8 mouse cellular contexts compared by ENCODE assay signal in the genomic region with DNA sequence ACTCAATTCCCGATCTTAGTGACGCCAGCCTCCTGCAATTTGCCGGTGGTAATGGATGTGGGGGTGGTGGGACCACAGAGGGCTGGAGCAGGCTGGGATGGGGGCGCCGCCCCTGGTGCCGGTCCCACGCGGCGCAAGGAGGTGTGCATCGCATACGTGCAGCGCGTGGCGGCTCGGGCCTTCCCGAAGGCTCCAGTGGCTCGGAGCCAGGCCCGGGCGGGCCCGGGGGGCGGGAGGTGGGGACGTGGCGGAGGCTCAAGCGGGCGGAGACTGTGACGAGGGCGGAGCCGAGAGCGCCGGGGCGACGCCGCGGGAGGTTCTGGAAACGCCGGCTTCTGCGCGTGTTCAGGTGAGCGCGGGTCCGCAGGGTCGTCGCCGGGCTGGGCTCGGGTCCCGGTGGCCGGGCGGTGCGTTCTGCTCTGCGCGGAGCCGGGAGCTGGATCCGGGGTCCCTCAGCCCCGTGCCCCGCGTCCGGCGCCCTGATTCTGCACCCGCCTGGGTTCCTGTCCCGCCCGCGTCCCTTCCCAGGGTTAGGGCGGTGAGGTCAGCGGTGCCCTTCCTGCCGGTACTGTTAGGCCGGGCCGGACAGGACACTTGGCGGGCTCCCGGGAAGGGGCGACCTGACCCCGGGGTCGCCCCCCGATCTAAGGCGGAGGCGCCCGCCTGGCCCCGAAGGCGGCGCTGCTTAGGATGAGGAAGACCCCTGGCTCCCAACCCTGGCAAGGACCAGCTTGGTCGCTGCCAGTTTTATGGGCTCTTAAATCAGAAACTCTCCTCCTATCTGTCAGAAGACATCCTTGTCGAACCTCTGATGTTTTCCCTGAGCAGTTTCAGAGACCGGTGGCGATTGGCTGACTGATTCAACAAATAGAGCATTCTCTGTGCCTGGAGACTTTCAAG. TPM values are rescaled to one million over a fixed set of nuclear protein-coding genes. Genes with fewer than 3 reads are reported as not detected.
DNase-seq lines count a peak whose midpoint lies in the region; ATAC-seq and TF ChIP-seq lines count a peak whose summit lies in the region.

No protein-coding gene starts in this region.

- TF ChIP-seq CTCF in brain, embryonic 14.5 days (IDR thresholded peaks at IDR 0.05; ENCODE audit: borderline replicate concordance, extremely low read depth, insufficient read depth, insufficient read length): no peak
- no peak for TF ChIP-seq CTCF in left cerebral cortex, adult 2 months (IDR thresholded peaks at IDR 0.05)

- H3K9me3 ChIP-seq in forebrain, embryonic 15.5 days: no peaks in the 10 kb centered on the region

- peak overlapping the region; percentile 56 for H3K4me3 ChIP-seq in forebrain, embryonic 15.5 days
- peak overlapping the region; percentile 58 for H3K4me3 ChIP-seq in left cerebral cortex, adult 2 months

- no peaks in the 10 kb centered on the region for H3K27me3 ChIP-seq in forebrain, embryonic 15.5 days

- ATAC-seq in forebrain, embryonic 15.5 days (replicated peaks): peak; percentile 89
- ATAC-seq in activated CD4-positive, CD25-positive, alpha-beta regulatory T cell, adult 4 months: no peak

- no peaks in the 10 kb centered on the region for H3K36me3 ChIP-seq in forebrain, embryonic 15.5 days

- peak; percentile 91 for DNase-seq in NIH3T3 (ENCODE audit: low read depth)
- DNase-seq in brain, embryonic 14.5 days (ENCODE audit: low read depth): peak; percentile 84
- DNase-seq in heart, postnatal 4 days: peak; percentile 84
- peak; percentile 71 to 75 for DNase-seq in left cerebral cortex, adult 2 months (ENCODE audit: extremely low spot score in 1 of 2, low spot score in 2 of 2)
- peak; percentile 79 for DNase-seq in lung, postnatal 36 days
- DNase-seq in right cerebral cortex, adult 2 months (ENCODE audit: low spot score in 2 of 2): peak; percentile 46 to 51

- peaks cover 14% of the 10 kb centered on the region for H3K4me1 ChIP-seq in forebrain, embryonic 15.5 days

- H3K27ac ChIP-seq in forebrain, embryonic 15.5 days (replicated peaks): no peak overlapping the region
- peak overlapping the region; percentile 85 for H3K27ac ChIP-seq in left cerebral cortex, adult 2 months

- H3K9ac ChIP-seq in forebrain, embryonic 15.5 days (replicated peaks): peak overlapping the region; percentile 62

- intact Hi-C loops in left cerebral cortex, adult 2 months (cut with DNase I): no loop called here

- no peak for TF ChIP-seq POLR2A in brain, embryonic 14.5 days (IDR thresholded peaks at IDR 0.05; ENCODE audit: borderline replicate concordance, extremely low read depth, insufficient read depth, insufficient read length, poor library complexity, severe bottlenecking)

- WGBS in forebrain, embryonic 15.5 days: under 1% methylated on average over 83 of the region's 83 CpGs

- H3K4me2 ChIP-seq in forebrain, embryonic 15.5 days (replicated peaks): peak overlapping the region; percentile 97

RNA-seq across cellular contexts. Expression of gene P4ha2, which starts 1.0 kb away (rescaled TPM):
- polyA plus RNA-seq in brain, embryonic 14.5 days (2012; rRNA removed): 14.0 and 15.0 TPM in 2 replicates
- 6.0 and 6.7 TPM in 2 replicates for polyA plus RNA-seq in forebrain, embryonic 15.5 days (2015; fragmentation: Nextera tagmentation; extraction: Ambion mirVana)
- total RNA-seq in heart, postnatal 4 days (2021): 10 to 100 TPM; 24.6 to 28.1 TPM
- total RNA-seq in left cerebral cortex, adult 2 months (2021): 10 to 100 TPM; 21.8 to 32.0 TPM
- not detected for polyA plus RNA-seq in activated CD4-positive, CD25-positive, alpha-beta regulatory T cell, adult 4 months (2017; shearing (Covaris generic))

RNA-seq across cellular contexts. Expression of gene Pdlim4, which starts 32.1 kb away (rescaled TPM):
- 26.0 and 38.9 TPM in 2 replicates for polyA plus RNA-seq in brain, embryonic 14.5 days (2012; rRNA removed)
- polyA plus RNA-seq in forebrain, embryonic 15.5 days (2015; fragmentation: Nextera tagmentation; extraction: Ambion mirVana): 42.8 TPM in 2 replicates
- 10 to 100 TPM; 25.4 to 26.8 TPM for total RNA-seq in heart, postnatal 4 days (2021)
- 10 to 100 TPM; 13.8 to 14.0 TPM for total RNA-seq in left cerebral cortex, adult 2 months (2021)
- polyA plus RNA-seq in activated CD4-positive, CD25-positive, alpha-beta regulatory T cell, adult 4 months (2017; shearing (Covaris generic)): 1 to 10 TPM in 1 of 2 experiments, under 1 TPM in 1; 0.57 to 1.3 TPM

Comparison
In these comparisons a context has a peak if more than half of its experiments do, and no peak if none do; other contexts are left out.
1. RNA of gene Pdlim4, which starts 32.1 kb away (polyA plus RNA-seq): 42.8 TPM in forebrain, embryonic 15.5 days and 26.0 to 38.9 TPM in brain, embryonic 14.5 days; 0.57 to 1.3 TPM in activated CD4-positive, CD25-positive, alpha-beta regulatory T cell, adult 4 months; every median in the first group is over 10 times any median in the second.
2. Peak in every context shown above with its lines, with median percentiles within 50 percentile points of each other: DNase-seq.